Mouse (Mus musculus): Measurements from ENCODE around the gene Vasp.

DNA sequence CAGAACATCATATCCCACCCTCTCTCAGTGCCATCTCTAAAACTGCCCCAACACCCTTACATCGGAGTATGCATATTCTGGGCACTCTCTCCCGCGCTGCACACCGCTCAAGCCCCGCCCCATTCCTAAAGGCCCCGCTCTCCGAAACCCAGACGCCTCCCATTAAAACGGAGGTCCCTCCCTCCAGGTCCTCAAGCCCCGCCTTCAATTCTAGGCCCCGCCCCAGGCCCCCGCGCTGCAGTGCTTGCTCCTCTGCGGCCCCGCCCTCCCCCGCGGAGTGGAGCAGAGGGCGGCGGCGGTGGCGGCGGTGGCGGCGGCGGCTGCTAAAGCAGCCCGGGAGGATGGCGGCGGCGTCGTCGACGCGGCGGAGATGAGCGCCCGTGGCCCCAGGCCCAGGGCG, 10.8 kb upstream of the Vasp start, which contains the start of gene Rtn2:
- TF ChIP-seq MAFK (IDR thresholded peaks at IDR 0.05; ENCODE audit: insufficient read depth, low read depth, low read length) (no peak), CHD2 (IDR thresholded peaks at IDR 0.05; ENCODE audit: low read depth, low read length) (no peak), HCFC1 (IDR thresholded peaks at IDR 0.05; ENCODE audit: borderline replicate concordance, insufficient read depth, low read length) (no peak)

All from ES-E14 (cell line).